Mouse (Mus musculus): Measurements from ENCODE around the gene Xdh. TPM values are rescaled to one million over a fixed set of nuclear protein-coding genes. Genes with fewer than 3 reads are reported as not detected.

Xdh gene
- total RNA-seq, 2 experiments from 2014 or later: 218 to 252 TPM

Other genes with a start within 250 kb of the Xdh start
- not detected in 2 replicates for gene Galnt14, start 239.7 kb downstream of the Xdh start, total RNA-seq (2015)
- not detected in 2 replicates for gene Galnt14, start 239.7 kb downstream of the Xdh start, total RNA-seq (2017)
- gene Ehd3, start 146.1 kb downstream of the Xdh start, total RNA-seq (2015): 1.3 TPM in 1 of 2 replicates, not detected in the other
- 0.51 and 0.73 TPM in 2 replicates for gene Ehd3, start 146.1 kb downstream of the Xdh start, total RNA-seq (2017)
- gene Srd5a2, start 97.7 kb upstream of the Xdh start, total RNA-seq (2015): not detected in 2 replicates
- gene Srd5a2, start 97.7 kb upstream of the Xdh start, total RNA-seq (2017): not detected in 2 replicates

Measured in megakaryocyte, adult 5-6 weeks (primary cell).